In the genomic region with DNA sequence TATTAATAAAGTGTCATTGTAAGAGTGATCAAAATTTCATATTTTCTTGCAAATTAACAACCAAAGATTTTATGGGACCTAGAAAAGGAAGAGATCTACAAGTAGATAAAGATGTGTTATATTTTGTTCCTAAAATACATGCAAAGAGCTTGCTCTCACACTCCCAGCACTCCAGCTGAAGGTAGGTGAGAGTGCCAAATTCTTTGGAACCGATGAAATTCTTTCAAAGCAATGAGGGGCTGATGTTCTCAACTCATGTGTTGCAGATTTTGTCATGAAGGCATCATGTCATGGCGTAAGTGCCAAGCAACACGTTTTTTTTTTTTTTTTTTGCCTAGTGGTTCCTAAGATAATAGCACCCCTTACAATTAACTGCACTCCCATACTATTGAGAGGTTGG, we compare ENCODE assay signal across 23 mouse cellular contexts.
DNase-seq lines count a peak whose midpoint lies in the region; ATAC-seq and TF ChIP-seq lines count a peak whose summit lies in the region.
"Had no signal": no experiment of that assay in that cellular context is flagged by ENCODE, and none has a peak within 500 bp of the region (broad histone marks: within the 10 kb centered on the region; RNA-seq: fewer than 3 reads in every experiment).

No protein-coding gene starts in this region.

- H3K79me2 ChIP-seq in CH12.LX (replicated peaks; ENCODE audit: control insufficient read depth, extremely low read depth, insufficient read depth, poor library complexity, severe bottlenecking): no peaks in the 10 kb centered on the region

- no peak overlapping the region for H3K27ac ChIP-seq in forebrain, postnatal 0 days (ENCODE audit: low read depth, low read length)
- no peak overlapping the region for H3K27ac ChIP-seq in forebrain, embryonic 12.5 days
- no peak overlapping the region for H3K27ac ChIP-seq in layer of hippocampus, adult 2 months
- H3K27ac ChIP-seq in CH12.LX (ENCODE audit: insufficient read depth, low read depth): no peak overlapping the region
- H3K27ac ChIP-seq: embryonic facial prominence, embryonic 10.5 days; embryonic facial prominence, embryonic 12.5 days had no signal

- H3K36me3 ChIP-seq in forebrain, postnatal 0 days (ENCODE audit: insufficient read depth): no peaks in the 10 kb centered on the region
- H3K36me3 ChIP-seq in forebrain, embryonic 12.5 days (replicated peaks): no peaks in the 10 kb centered on the region
- H3K36me3 ChIP-seq in CH12.LX (replicated peaks in 1 of 2; ENCODE audit: control insufficient read depth in 1 of 2, insufficient read depth in 1 of 2, low read length in 1 of 2): no peaks in the 10 kb centered on the region
- H3K36me3 ChIP-seq: embryonic facial prominence, embryonic 10.5 days; embryonic facial prominence, embryonic 12.5 days had no signal

- 71% methylated on average over 3 of the region's 3 CpGs for WGBS in forebrain, postnatal 0 days
- WGBS in forebrain, embryonic 12.5 days: 76% methylated on average over 3 of the region's 3 CpGs

- TF ChIP-seq CTCF in forebrain, postnatal 0 days (IDR thresholded peaks at IDR 0.05; ENCODE audit: low read depth): no peak
- TF ChIP-seq CTCF in layer of hippocampus, adult 2 months (conservative IDR thresholded peaks at IDR 0.05): 0 out of 2 replicates have a peak, but pooled peaks have one; percentile 7
- TF ChIP-seq CTCF in CH12.LX (conservative IDR thresholded peaks at IDR 0.05 in 1 of 2, IDR thresholded peaks at IDR 0.05 in 1 of 2; ENCODE audit: low read depth in 2 of 2, low read length in 2 of 2): no peak
- TF ChIP-seq CTCF in brain, embryonic 14.5 days (IDR thresholded peaks at IDR 0.05; ENCODE audit: borderline replicate concordance, extremely low read depth, insufficient read depth, insufficient read length): no peak

- no peak; the same call in 1 of the 2 replicates for ATAC-seq in forebrain, postnatal 0 days
- no peak for ATAC-seq in forebrain, embryonic 12.5 days (ENCODE audit: low FRiP score)
- no peak for ATAC-seq in megakaryocyte, adult 5-6 weeks (ENCODE audit: poor library complexity, severe bottlenecking)
- ATAC-seq: activated CD4-positive, CD25-positive, alpha-beta regulatory T cell, adult 4 months; CD4-positive, CD25-positive, alpha-beta regulatory T cell, adult 4 months; forebrain, embryonic 14.5 days; forebrain, embryonic 16.5 days; Patski had no signal

- TF ChIP-seq POLR2A in CH12.LX (IDR thresholded peaks at IDR 0.05; ENCODE audit: low read depth, low read length): no peak
- TF ChIP-seq POLR2A in brain, embryonic 14.5 days (IDR thresholded peaks at IDR 0.05; ENCODE audit: borderline replicate concordance, extremely low read depth, insufficient read depth, insufficient read length, poor library complexity, severe bottlenecking): no peak

- peak; percentile 6 for DNase-seq in forebrain, postnatal 0 days
- no peak for DNase-seq in layer of hippocampus, adult 2 months (ENCODE audit: low spot score in 2 of 2)
- no peak for DNase-seq in layer of hippocampus, postnatal 25 days (ENCODE audit: extremely low spot score in 1 of 2, low spot score in 1 of 2)
- no peak for DNase-seq in CH12.LX (ENCODE audit: extremely low read depth)
- DNase-seq in brain, embryonic 14.5 days (ENCODE audit: low read depth): peak; percentile 2
- DNase-seq in heart, adult 9 months (ENCODE audit: low spot score in 2 of 2): no peak
- DNase-seq: adrenal gland, adult 8-10 months; adrenal gland, postnatal 14 days; adrenal gland, postnatal 36 days; B cell, adult 2 months; cerebellum, adult 11-12 months; cerebellum, adult 2 months; cerebellum, postnatal 10 days; cerebellum, postnatal 25 days had no signal

- no peak overlapping the region for H3K4me2 ChIP-seq in forebrain, postnatal 0 days (ENCODE audit: low read depth)
- no peak overlapping the region for H3K4me2 ChIP-seq in forebrain, embryonic 12.5 days
- H3K4me2 ChIP-seq in CH12.LX (ENCODE audit: insufficient read depth, low read depth, poor library complexity, severe bottlenecking): no peak overlapping the region
- H3K4me2 ChIP-seq: embryonic facial prominence, embryonic 12.5 days had no signal

- H3K4me1 ChIP-seq in forebrain, postnatal 0 days (ENCODE audit: insufficient read depth): no peaks in the 10 kb centered on the region
- H3K4me1 ChIP-seq in forebrain, embryonic 12.5 days: no peaks in the 10 kb centered on the region
- H3K4me1 ChIP-seq in CH12.LX (ENCODE audit: control insufficient read depth in 1 of 2, insufficient read depth in 2 of 2): no peaks in the 10 kb centered on the region
- H3K4me1 ChIP-seq: embryonic facial prominence, embryonic 10.5 days; embryonic facial prominence, embryonic 12.5 days had no signal

- no peaks in the 10 kb centered on the region for H3K9me3 ChIP-seq in forebrain, postnatal 0 days (ENCODE audit: low read length)
- H3K9me3 ChIP-seq in forebrain, embryonic 12.5 days: no peaks in the 10 kb centered on the region
- H3K9me3 ChIP-seq in CH12.LX (replicated peaks; ENCODE audit: low read length): no peaks in the 10 kb centered on the region
- H3K9me3 ChIP-seq: embryonic facial prominence, embryonic 10.5 days; embryonic facial prominence, embryonic 12.5 days had no signal

- no peak overlapping the region for H3K4me3 ChIP-seq in forebrain, postnatal 0 days (ENCODE audit: low read depth, low read length)
- no peak overlapping the region for H3K4me3 ChIP-seq in forebrain, embryonic 12.5 days (replicated peaks)
- H3K4me3 ChIP-seq in layer of hippocampus, adult 2 months: no peak overlapping the region
- H3K4me3 ChIP-seq in CH12.LX (replicated peaks in 1 of 3; ENCODE audit: low read depth in 2 of 3, low read length in 2 of 3, poor library complexity in 1 of 3): no peak overlapping the region
- H3K4me3 ChIP-seq: embryonic facial prominence, embryonic 10.5 days; embryonic facial prominence, embryonic 12.5 days had no signal

- H3K9ac ChIP-seq in forebrain, postnatal 0 days: no peak overlapping the region
- H3K9ac ChIP-seq in forebrain, embryonic 12.5 days: no peak overlapping the region
- no peak overlapping the region for H3K9ac ChIP-seq in CH12.LX (ENCODE audit: insufficient read depth, low read depth)
- H3K9ac ChIP-seq: embryonic facial prominence, embryonic 12.5 days had no signal

- H3K27me3 ChIP-seq in forebrain, postnatal 0 days (ENCODE audit: insufficient read depth, low read length): no peaks in the 10 kb centered on the region
- H3K27me3 ChIP-seq in forebrain, embryonic 12.5 days: no peaks in the 10 kb centered on the region
- no peaks in the 10 kb centered on the region for H3K27me3 ChIP-seq in CH12.LX (replicated peaks)
- H3K27me3 ChIP-seq: embryonic facial prominence, embryonic 12.5 days had no signal

- in situ Hi-C loops in CH12.LX (cut with MboI; ENCODE audit: low pct_ligation_motif_present, low pct_unique_long_range_greater_than_20kb, low sequenced_read_pairs): no loop called here

- no peak for TF ChIP-seq RAD21 in CH12.LX (IDR thresholded peaks at IDR 0.05; ENCODE audit: low read depth, low read length)

- TF ChIP-seq EP300 in CH12.LX (IDR thresholded peaks at IDR 0.05; ENCODE audit: low read length): no peak

- dilution Hi-C loops in CH12.LX (cut with MboI; ENCODE audit: extremely low pct_ligation_motif_present, extremely low pct_unique_long_range_greater_than_20kb, low sequenced_read_pairs): no loop called here

TF ChIP-seq in CH12.LX, 34 proteins besides CTCF, POLR2A, EP300 and RAD21:
- TF ChIP-seq UBTF (IDR thresholded peaks at IDR 0.05; ENCODE audit: low read depth, low read length) (no peak), JUN (IDR thresholded peaks at IDR 0.05; ENCODE audit: insufficient read depth, low read depth, low read length) (no peak), TBP (conservative IDR thresholded peaks at IDR 0.05; ENCODE audit: low read depth, low read length) (no peak), NELFE (IDR thresholded peaks at IDR 0.05; ENCODE audit: low read depth, low read length) (no peak), USF1 (IDR thresholded peaks at IDR 0.05; ENCODE audit: low read depth, low read length) (no peak), ELF1 (IDR thresholded peaks at IDR 0.05; ENCODE audit: low read depth, low read length) (no peak), ZNF384 (IDR thresholded peaks at IDR 0.05; ENCODE audit: low read depth, low read length) (0 out of 2 replicates have a peak, but pooled peaks have one; percentile 28)

Comparison
In these comparisons a context has a peak if more than half of its experiments do, and no peak if none do; other contexts are left out.
1. DNase-seq: peak in forebrain, postnatal 0 days (single experiment) and brain, embryonic 14.5 days (single experiment); none in layer of hippocampus, adult 2 months (0 of 2), layer of hippocampus, postnatal 25 days (0 of 2), CH12.LX (single experiment) and heart, adult 9 months (0 of 2).